Mouse (Mus musculus): ENCODE data around the gene Irx6.

GRCm38 (mm10) chr8:92640820-92641219, 33.3 kb upstream of the Irx6 start:
- TF ChIP-seq GABPA (IDR thresholded peaks at IDR 0.05; ENCODE audit: insufficient replicate concordance, low read depth, low read length) (no peak), USF2 (conservative IDR thresholded peaks at IDR 0.05; ENCODE audit: low read depth, low read length) (no peak)

Measured in CH12.LX (cell line).